Mouse (Mus musculus): ENCODE results near the gene Ssmem1. TPM values are rescaled to one million over a fixed set of nuclear protein-coding genes. Genes with fewer than 3 reads are reported as not detected.

Gene Ssmem1
- polyA plus RNA-seq, 2 experiments: 0.10 to 0.14 TPM

- no peaks in the 10 kb centered on the region for H3K36me3 ChIP-seq (replicated peaks; ENCODE audit: control insufficient read depth, insufficient read depth, low read depth)
- peaks cover 30% of the 10 kb centered on the region for H3K27me3 ChIP-seq (ENCODE audit: control insufficient read depth, insufficient read depth, low read length)
- no peaks in the 10 kb centered on the region for H3K9me3 ChIP-seq (ENCODE audit: control insufficient read depth, low read length)
- TF ChIP-seq EP300 (IDR thresholded peaks at IDR 0.05; ENCODE audit: low read depth) (no peak), CTCF (IDR thresholded peaks at IDR 0.05; ENCODE audit: low read depth) (no peak)
- no peak overlapping the region for H3K9ac ChIP-seq (replicated peaks)
- 21% methylated on average over 15 of the region's 15 CpGs for WGBS (ENCODE audit: insufficient replicate concordance)
- H3K27ac ChIP-seq: no peak overlapping the region
- ATAC-seq (ENCODE audit: insufficient read depth) (no peak), DNase-seq (ENCODE audit: low read depth in 3 of 3, low spot score in 3 of 3) (no peak)
- no peak overlapping the region for H3K4me3 ChIP-seq (ENCODE audit: insufficient read depth in 1 of 2, low read depth in 2 of 2, low read length in 2 of 2)
- H3K4me1 ChIP-seq (replicated peaks; ENCODE audit: control insufficient read depth in 2 of 2, insufficient read depth in 2 of 2, low read length in 1 of 2): peaks cover 0 to 13% of the 10 kb centered on the region in 2 experiments; a peak in 1 of 4 replicates
- no peak overlapping the region for H3K4me2 ChIP-seq (ENCODE audit: low read depth)
Measured at GRCm38 (mm10) chr6:30549231-30549761, 39.6 kb downstream of the Ssmem1 start.

- no peaks in the 10 kb centered on the region for H3K9me3 ChIP-seq (ENCODE audit: control insufficient read depth, low read length)
- no peak for DNase-seq (ENCODE audit: low read depth in 3 of 3, low spot score in 3 of 3)
- peaks cover 0 to 13% of the 10 kb centered on the region in 2 experiments; a peak in 1 of 4 replicates for H3K4me1 ChIP-seq (replicated peaks; ENCODE audit: control insufficient read depth in 2 of 2, insufficient read depth in 2 of 2, low read length in 1 of 2)
- 42% methylated on average over 7 of the region's 7 CpGs for WGBS (ENCODE audit: insufficient replicate concordance)
- H3K27me3 ChIP-seq (ENCODE audit: control insufficient read depth, insufficient read depth, low read length): peaks cover 27% of the 10 kb centered on the region
- H3K4me3 ChIP-seq (ENCODE audit: insufficient read depth in 1 of 2, low read depth in 2 of 2, low read length in 2 of 2): no peak overlapping the region
- no peak for ATAC-seq (ENCODE audit: insufficient read depth)
- H3K27ac ChIP-seq: no peak overlapping the region
- H3K4me2 ChIP-seq (ENCODE audit: low read depth): no peak overlapping the region
- no peaks in the 10 kb centered on the region for H3K36me3 ChIP-seq (replicated peaks; ENCODE audit: control insufficient read depth, insufficient read depth, low read depth)
- H3K9ac ChIP-seq (replicated peaks): no peak overlapping the region
- TF ChIP-seq CTCF (IDR thresholded peaks at IDR 0.05; ENCODE audit: low read depth): no peak
- no peak for TF ChIP-seq EP300 (IDR thresholded peaks at IDR 0.05; ENCODE audit: low read depth)
Measured at GRCm38 (mm10) chr6:30550496-30551192, 41.0 kb downstream of the Ssmem1 start.

GRCm38 (mm10) chr6:30551193-30551515, 41.5 kb downstream of the Ssmem1 start:
- no peak overlapping the region for H3K9ac ChIP-seq (replicated peaks)
- H3K36me3 ChIP-seq (replicated peaks; ENCODE audit: control insufficient read depth, insufficient read depth, low read depth): no peaks in the 10 kb centered on the region
- H3K4me2 ChIP-seq (ENCODE audit: low read depth): no peak overlapping the region
- DNase-seq (ENCODE audit: low read depth in 3 of 3, low spot score in 3 of 3) (no peak), ATAC-seq (ENCODE audit: insufficient read depth) (no peak)
- H3K27ac ChIP-seq: no peak overlapping the region
- peaks cover 27% of the 10 kb centered on the region for H3K27me3 ChIP-seq (ENCODE audit: control insufficient read depth, insufficient read depth, low read length)
- H3K4me1 ChIP-seq (replicated peaks; ENCODE audit: control insufficient read depth in 2 of 2, insufficient read depth in 2 of 2, low read length in 1 of 2): peaks cover 0 to 13% of the 10 kb centered on the region in 2 experiments; a peak in 1 of 4 replicates
- H3K9me3 ChIP-seq (ENCODE audit: control insufficient read depth, low read length): no peaks in the 10 kb centered on the region
- no peak for TF ChIP-seq EP300 (IDR thresholded peaks at IDR 0.05; ENCODE audit: low read depth)
- TF ChIP-seq CTCF (IDR thresholded peaks at IDR 0.05; ENCODE audit: low read depth): no peak
- H3K4me3 ChIP-seq (ENCODE audit: insufficient read depth in 1 of 2, low read depth in 2 of 2, low read length in 2 of 2): no peak overlapping the region

- H3K4me2 ChIP-seq (ENCODE audit: low read depth): peak overlapping the region; percentile 11; the same call in 1 of the 2 replicates
- DNase-seq (ENCODE audit: low read depth in 3 of 3, low spot score in 3 of 3): no peak
Measured at GRCm38 (mm10) chr6:30551644-30552580, 42.3 kb downstream of the Ssmem1 start.

GRCm38 (mm10) chr6:30552628-30553027, 43.0 kb downstream of the Ssmem1 start:
- Histone ChIP-seq H3K27me3 (ENCODE audit: control insufficient read depth, insufficient read depth, low read length) (peaks cover 22% of the 10 kb centered on the region), H3K36me3 (replicated peaks; ENCODE audit: control insufficient read depth, insufficient read depth, low read depth) (no peaks in the 10 kb centered on the region), H3K9me3 (ENCODE audit: control insufficient read depth, low read length) (no peaks in the 10 kb centered on the region), H3K4me1 (replicated peaks; ENCODE audit: control insufficient read depth in 2 of 2, insufficient read depth in 2 of 2, low read length in 1 of 2) (0 out of 4 replicates have a peak, but pooled peaks cover 0 to 7% of the 10 kb centered on the region in 2 experiments), H3K9ac (replicated peaks) (no peak overlapping the region), H3K4me2 (ENCODE audit: low read depth) (no peak overlapping the region), H3K4me3 (ENCODE audit: insufficient read depth in 1 of 2, low read depth in 2 of 2, low read length in 2 of 2) (no peak overlapping the region), H3K27ac (no peak overlapping the region)
- WGBS (ENCODE audit: insufficient replicate concordance): 45% methylated on average over 6 of the region's 6 CpGs
- no peak for TF ChIP-seq CTCF (IDR thresholded peaks at IDR 0.05; ENCODE audit: low read depth)
- TF ChIP-seq EP300 (IDR thresholded peaks at IDR 0.05; ENCODE audit: low read depth): no peak
- no peak for ATAC-seq (ENCODE audit: insufficient read depth)
- DNase-seq (ENCODE audit: low read depth in 3 of 3, low spot score in 3 of 3): no peak

More at GRCm38 (mm10) chr6:30551644-30552580, 42.3 kb downstream of the Ssmem1 start:
- TF ChIP-seq EP300 (IDR thresholded peaks at IDR 0.05; ENCODE audit: low read depth) (no peak), CTCF (IDR thresholded peaks at IDR 0.05; ENCODE audit: low read depth) (no peak)
- WGBS (ENCODE audit: insufficient replicate concordance): 23% methylated on average over 23 of the region's 23 CpGs
- Histone ChIP-seq H3K27ac (no peak overlapping the region), H3K4me3 (ENCODE audit: insufficient read depth in 1 of 2, low read depth in 2 of 2, low read length in 2 of 2) (no peak overlapping the region), H3K9me3 (ENCODE audit: control insufficient read depth, low read length) (no peaks in the 10 kb centered on the region), H3K9ac (replicated peaks) (no peak overlapping the region), H3K27me3 (ENCODE audit: control insufficient read depth, insufficient read depth, low read length) (peaks cover 26% of the 10 kb centered on the region), H3K4me1 (replicated peaks; ENCODE audit: control insufficient read depth in 2 of 2, insufficient read depth in 2 of 2, low read length in 1 of 2) (peaks cover 0 to 8% of the 10 kb centered on the region in 2 experiments; a peak in 1 of 4 replicates), H3K36me3 (replicated peaks; ENCODE audit: control insufficient read depth, insufficient read depth, low read depth) (no peaks in the 10 kb centered on the region)
- ATAC-seq (ENCODE audit: insufficient read depth): no peak

Measured in liver, embryonic 14.5 days (tissue).